Mouse (Mus musculus): ENCODE data around the gene Klhdc1. TPM values are rescaled to one million over a fixed set of nuclear protein-coding genes. Genes with fewer than 3 reads are reported as not detected.

The Klhdc1 gene
- polyA plus RNA-seq, 1 experiment = 4.9 TPM

- TF ChIP-seq CTCF (IDR thresholded peaks at IDR 0.05; ENCODE audit: borderline replicate concordance, extremely low read depth, insufficient read depth, insufficient read length) = no peak
- no peak for TF ChIP-seq POLR2A (IDR thresholded peaks at IDR 0.05; ENCODE audit: borderline replicate concordance, extremely low read depth, insufficient read depth, insufficient read length, poor library complexity, severe bottlenecking)
- no peak for DNase-seq (ENCODE audit: low read depth)
These were observed 57.3 kb downstream of the Klhdc1 start for GRCm38 (mm10) chr12:69298281-69298680.

GRCm38 (mm10) chr12:69299231-69299630 is 58.3 kb downstream of the Klhdc1 start:
- DNase-seq (ENCODE audit: low read depth) = no peak
- no peak for TF ChIP-seq CTCF (IDR thresholded peaks at IDR 0.05; ENCODE audit: borderline replicate concordance, extremely low read depth, insufficient read depth, insufficient read length)
- TF ChIP-seq POLR2A (IDR thresholded peaks at IDR 0.05; ENCODE audit: borderline replicate concordance, extremely low read depth, insufficient read depth, insufficient read length, poor library complexity, severe bottlenecking) = no peak

GRCm38 (mm10) chr12:69299831-69300230 is 58.9 kb downstream of the Klhdc1 start:
- no peak for DNase-seq (ENCODE audit: low read depth)
- TF ChIP-seq POLR2A (IDR thresholded peaks at IDR 0.05; ENCODE audit: borderline replicate concordance, extremely low read depth, insufficient read depth, insufficient read length, poor library complexity, severe bottlenecking) (no peak), CTCF (IDR thresholded peaks at IDR 0.05; ENCODE audit: borderline replicate concordance, extremely low read depth, insufficient read depth, insufficient read length) (no peak)

GRCm38 (mm10) chr12:69300391-69300790 is 59.4 kb downstream of the Klhdc1 start:
- no peak for DNase-seq (ENCODE audit: low read depth)
- no peak for TF ChIP-seq POLR2A (IDR thresholded peaks at IDR 0.05; ENCODE audit: borderline replicate concordance, extremely low read depth, insufficient read depth, insufficient read length, poor library complexity, severe bottlenecking)
- no peak for TF ChIP-seq CTCF (IDR thresholded peaks at IDR 0.05; ENCODE audit: borderline replicate concordance, extremely low read depth, insufficient read depth, insufficient read length)

- TF ChIP-seq CTCF (IDR thresholded peaks at IDR 0.05; ENCODE audit: borderline replicate concordance, extremely low read depth, insufficient read depth, insufficient read length) (no peak), POLR2A (IDR thresholded peaks at IDR 0.05; ENCODE audit: borderline replicate concordance, extremely low read depth, insufficient read depth, insufficient read length, poor library complexity, severe bottlenecking) (no peak)
- DNase-seq (ENCODE audit: low read depth) = no peak
These were observed 61.2 kb downstream of the Klhdc1 start for GRCm38 (mm10) chr12:69302171-69302570.

GRCm38 (mm10) chr12:69304051-69304450 is 63.1 kb downstream of the Klhdc1 start:
- TF ChIP-seq POLR2A (IDR thresholded peaks at IDR 0.05; ENCODE audit: borderline replicate concordance, extremely low read depth, insufficient read depth, insufficient read length, poor library complexity, severe bottlenecking) (no peak), CTCF (IDR thresholded peaks at IDR 0.05; ENCODE audit: borderline replicate concordance, extremely low read depth, insufficient read depth, insufficient read length) (no peak)

GRCm38 (mm10) chr12:69306333-69306732 is 65.4 kb downstream of the Klhdc1 start:
- TF ChIP-seq CTCF (IDR thresholded peaks at IDR 0.05; ENCODE audit: borderline replicate concordance, extremely low read depth, insufficient read depth, insufficient read length) (no peak), POLR2A (IDR thresholded peaks at IDR 0.05; ENCODE audit: borderline replicate concordance, extremely low read depth, insufficient read depth, insufficient read length, poor library complexity, severe bottlenecking) (no peak)
- DNase-seq (ENCODE audit: low read depth) = no peak

More at GRCm38 (mm10) chr12:69304051-69304450, 63.1 kb downstream of the Klhdc1 start:
- DNase-seq (ENCODE audit: low read depth) = no peak

- TF ChIP-seq CTCF (IDR thresholded peaks at IDR 0.05; ENCODE audit: borderline replicate concordance, extremely low read depth, insufficient read depth, insufficient read length) (no peak), POLR2A (IDR thresholded peaks at IDR 0.05; ENCODE audit: borderline replicate concordance, extremely low read depth, insufficient read depth, insufficient read length, poor library complexity, severe bottlenecking) (no peak)
- DNase-seq (ENCODE audit: low read depth) = no peak
These were observed 68.7 kb downstream of the Klhdc1 start for GRCm38 (mm10) chr12:69309659-69310058.

GRCm38 (mm10) chr12:69318431-69318830 is 77.5 kb downstream of the Klhdc1 start:
- no peak for DNase-seq (ENCODE audit: low read depth)
- no peak for TF ChIP-seq CTCF (IDR thresholded peaks at IDR 0.05; ENCODE audit: borderline replicate concordance, extremely low read depth, insufficient read depth, insufficient read length)

GRCm38 (mm10) chr12:69331187-69331586 is 90.2 kb downstream of the Klhdc1 start:
- DNase-seq (ENCODE audit: low read depth) = no peak
- no peak for TF ChIP-seq POLR2A (IDR thresholded peaks at IDR 0.05; ENCODE audit: borderline replicate concordance, extremely low read depth, insufficient read depth, insufficient read length, poor library complexity, severe bottlenecking)
- TF ChIP-seq CTCF (IDR thresholded peaks at IDR 0.05; ENCODE audit: borderline replicate concordance, extremely low read depth, insufficient read depth, insufficient read length) = no peak

GRCm38 (mm10) chr12:69332147-69332546 is 91.2 kb downstream of the Klhdc1 start:
- TF ChIP-seq CTCF (IDR thresholded peaks at IDR 0.05; ENCODE audit: borderline replicate concordance, extremely low read depth, insufficient read depth, insufficient read length) (no peak), POLR2A (IDR thresholded peaks at IDR 0.05; ENCODE audit: borderline replicate concordance, extremely low read depth, insufficient read depth, insufficient read length, poor library complexity, severe bottlenecking) (no peak)
- DNase-seq (ENCODE audit: low read depth) = no peak

GRCm38 (mm10) chr12:69333547-69333946 is 92.6 kb downstream of the Klhdc1 start:
- DNase-seq (ENCODE audit: low read depth) = peak; percentile 34
- peak; percentile 57; the same call in 1 of the 2 replicates for TF ChIP-seq CTCF (IDR thresholded peaks at IDR 0.05; ENCODE audit: borderline replicate concordance, extremely low read depth, insufficient read depth, insufficient read length)
- no peak for TF ChIP-seq POLR2A (IDR thresholded peaks at IDR 0.05; ENCODE audit: borderline replicate concordance, extremely low read depth, insufficient read depth, insufficient read length, poor library complexity, severe bottlenecking)

Other genes with a start within 250 kb of the Klhdc1 start
- 1,659 and 2,656 TPM in 2 replicates for gene Rps29, start 82.0 kb upstream of the Klhdc1 start, polyA plus RNA-seq (2012; rRNA removed)
- 4.9 and 11.2 TPM in 2 replicates for gene Lrr1, start 72.4 kb upstream of the Klhdc1 start, polyA plus RNA-seq (2012; rRNA removed)
- 318 and 320 TPM in 2 replicates for gene Rpl36al, start 57.1 kb upstream of the Klhdc1 start, polyA plus RNA-seq (2012; rRNA removed)
- gene Mgat2, start 57.0 kb upstream of the Klhdc1 start, polyA plus RNA-seq (2012; rRNA removed) = 16.1 and 19.9 TPM in 2 replicates
- gene Gm49383, start 44.1 kb upstream of the Klhdc1 start, polyA plus RNA-seq (2012; rRNA removed) = 4.1 and 5.7 TPM in 2 replicates
- gene Dnaaf2, start 42.7 kb upstream of the Klhdc1 start, polyA plus RNA-seq (2012; rRNA removed) = 4.6 and 5.7 TPM in 2 replicates
- gene Gm49384, start 36.9 kb upstream of the Klhdc1 start, polyA plus RNA-seq (2012; rRNA removed) = 5.1 and 5.5 TPM in 2 replicates
- gene Pole2, start 13.0 kb upstream of the Klhdc1 start, polyA plus RNA-seq (2012; rRNA removed) = 7.8 and 14.5 TPM in 2 replicates
- gene Klhdc2, start 55.5 kb downstream of the Klhdc1 start, polyA plus RNA-seq (2012; rRNA removed) = 206 and 232 TPM in 2 replicates
- 31.3 and 35.9 TPM in 2 replicates for gene Nemf, start 116.0 kb downstream of the Klhdc1 start, polyA plus RNA-seq (2012; rRNA removed)
- gene Arf6, start 131.0 kb downstream of the Klhdc1 start, polyA plus RNA-seq (2012; rRNA removed) = 67.8 and 72.2 TPM in 2 replicates
- 0.36 and 0.39 TPM in 2 replicates for gene Gm9887, start 131.3 kb downstream of the Klhdc1 start, polyA plus RNA-seq (2012; rRNA removed)